Mouse (Mus musculus) T-cell, adult 2 months (primary cell): ENCODE data around the gene Olfr1175-ps.

Experiments
- DNase-seq: peaks from one replicate; pipeline ENCODE4 v3.0.0; 2022; ENCODE audit warnings: low spot score

Gene Olfr1175-ps

DNA sequence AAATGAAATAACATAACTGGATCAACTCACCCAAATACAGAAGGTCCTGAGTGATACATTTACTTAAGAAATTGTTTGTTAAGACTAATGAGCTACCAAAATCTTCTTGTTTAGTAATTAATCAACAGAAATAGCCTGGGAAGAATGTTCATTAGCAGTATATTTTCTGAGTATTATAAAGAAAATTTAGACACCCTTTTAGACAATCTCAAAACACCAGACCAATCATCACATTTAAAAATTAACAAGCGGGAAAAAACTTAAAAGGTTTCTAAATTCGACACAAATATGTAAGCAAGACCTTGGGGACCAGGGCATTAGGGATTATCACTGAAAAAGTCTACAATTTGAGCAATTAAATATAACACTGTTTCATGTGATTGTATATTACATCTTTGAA is at the start of gene Olfr1175-ps:
Olfr1175-ps (minus strand) TSS at position 101 of the 400 bp plus-strand sequence.
- DNase-seq = no peak

DNA sequence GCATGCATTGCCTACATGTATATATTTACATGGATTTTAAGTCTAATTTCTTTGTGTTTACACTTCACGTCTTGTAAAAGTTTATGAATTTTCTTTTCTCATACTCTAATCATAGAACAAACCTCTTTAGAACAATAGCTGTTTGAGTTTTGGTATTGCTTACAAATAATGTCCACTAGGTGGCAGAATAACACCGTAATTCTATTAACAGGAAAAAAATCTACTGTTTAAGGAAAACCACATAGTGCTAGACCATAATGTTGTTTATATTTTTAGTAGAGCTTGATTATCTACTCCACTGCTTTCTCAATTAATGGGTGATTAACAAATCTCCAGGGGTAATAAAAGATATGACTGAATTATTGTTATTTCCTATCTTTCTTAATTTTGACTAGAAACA is 29.3 kb upstream of the Olfr1175-ps start:
- no peak for DNase-seq

DNA sequence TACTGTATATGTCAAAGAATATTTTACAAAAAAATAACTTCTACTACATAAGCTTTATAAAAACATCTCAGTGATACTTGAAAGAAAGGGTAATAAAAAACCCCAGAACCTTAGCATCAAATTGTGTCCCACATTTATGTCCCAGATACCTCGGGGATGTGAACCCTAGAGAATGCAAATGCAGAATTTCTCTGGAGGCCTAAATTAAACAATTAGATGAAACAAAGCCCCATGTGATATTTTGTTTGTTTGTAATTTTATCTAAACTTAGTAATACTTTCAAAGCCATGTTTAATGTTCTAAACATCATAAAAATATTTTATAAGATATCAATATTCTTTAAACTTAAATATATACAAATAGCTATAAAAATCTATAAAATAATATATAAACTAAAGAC is 19.4 kb upstream of the Olfr1175-ps start, which contains the start of gene Olfr1177-ps:
Olfr1177-ps (minus strand) TSS at position 101 of the 400 bp plus-strand sequence.
- DNase-seq = no peak

DNA sequence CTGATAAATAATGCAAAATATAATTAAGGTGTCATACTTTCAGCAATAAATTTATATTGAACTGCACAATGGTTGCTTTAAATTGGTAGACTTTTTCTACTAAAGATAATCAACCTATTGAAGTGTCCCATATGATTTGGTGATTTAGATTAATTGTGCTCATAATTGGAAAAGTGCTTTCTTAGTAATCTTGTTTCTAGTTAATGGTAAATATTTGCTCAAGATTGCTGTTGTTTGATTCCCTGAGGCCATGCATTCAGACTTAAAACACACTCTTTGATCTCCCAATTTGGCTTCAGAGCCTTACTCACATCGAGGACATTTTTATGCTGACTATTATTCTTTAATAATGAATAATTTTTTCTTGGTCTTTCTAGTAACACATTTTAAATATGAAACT is 9.4 kb upstream of the Olfr1175-ps start, which contains the start of gene Olfr1176:
Olfr1176 (plus strand) TSS at position 301 of the 400 bp plus-strand sequence.
- no peak for DNase-seq

DNA sequence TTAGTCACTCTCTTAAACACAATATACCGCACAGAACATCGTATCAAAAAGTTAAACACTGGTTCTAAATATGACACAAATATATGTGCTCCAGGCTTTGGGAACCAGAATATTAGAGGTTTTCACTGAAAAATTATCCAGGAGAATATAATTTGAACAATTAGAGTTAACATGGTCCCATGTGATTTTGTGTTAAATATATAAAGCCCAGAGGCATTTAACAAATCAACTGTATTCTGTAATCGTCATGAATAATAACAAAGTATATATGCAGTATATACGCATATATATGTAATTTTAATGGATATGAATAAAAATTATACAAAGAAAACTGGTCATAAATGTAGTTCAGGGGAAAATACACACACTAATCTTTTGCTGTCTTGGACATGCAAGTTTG is 12.0 kb downstream of the Olfr1175-ps start, which contains the start of gene Olfr1174-ps:
Olfr1174-ps (minus strand) TSS at position 101 of the 400 bp plus-strand sequence.
- DNase-seq = no peak

DNA sequence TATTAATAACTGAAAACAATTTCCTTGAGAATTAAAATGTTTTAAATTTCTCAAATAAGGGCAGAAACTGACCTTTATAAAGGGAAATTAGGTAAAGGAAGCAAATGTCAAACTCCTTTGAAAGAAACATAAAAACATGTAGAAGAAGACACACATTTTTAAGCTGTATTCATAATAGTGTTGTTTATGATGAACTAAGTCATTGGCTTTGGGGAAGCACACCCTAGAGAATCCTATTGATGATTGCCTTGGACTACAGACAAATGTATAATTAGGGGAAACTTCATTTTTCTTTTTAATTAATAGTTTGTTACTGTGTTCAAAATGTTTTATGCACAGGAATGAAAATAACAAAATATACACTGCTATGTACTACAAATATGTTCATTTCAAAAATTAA is 47.2 kb downstream of the Olfr1175-ps start, which contains the start of gene Olfr1173:
Olfr1173 (minus strand) TSS at position 101 of the 400 bp plus-strand sequence.
- no peak for DNase-seq
